Mouse (Mus musculus): Measurements from ENCODE around the gene Pitpnc1.

Pitpnc1 gene

GRCm38 (mm10) chr11:107215111-107215510 lies 255.4 kb downstream of the Pitpnc1 start:
- no peak for DNase-seq

- peak in 1 of 2 experiments; percentile 10 for DNase-seq
These were observed 256.8 kb downstream of the Pitpnc1 start for GRCm38 (mm10) chr11:107213745-107214144.

- DNase-seq, result no peak
These were observed 260.7 kb downstream of the Pitpnc1 start for GRCm38 (mm10) chr11:107209818-107210217.

- no peak for DNase-seq
These were observed 268.7 kb downstream of the Pitpnc1 start for GRCm38 (mm10) chr11:107201773-107202172.

- no peak for DNase-seq
These were observed 271.2 kb downstream of the Pitpnc1 start for GRCm38 (mm10) chr11:107199281-107199680.

- no peak for DNase-seq
These were observed 275.2 kb downstream of the Pitpnc1 start for GRCm38 (mm10) chr11:107195334-107195733.

- DNase-seq, result peak; percentile 11 to 13
These were observed 280.1 kb downstream of the Pitpnc1 start for GRCm38 (mm10) chr11:107190376-107190775.

GRCm38 (mm10) chr11:107188565-107189552 lies 281.6 kb downstream of the Pitpnc1 start, which contains the start of gene Nol11:
Gene Nol11 (minus strand): TSS chr11:107189381.
- peak; percentile 98 to 99 for DNase-seq

- no peak for DNase-seq
These were observed 286.7 kb downstream of the Pitpnc1 start for GRCm38 (mm10) chr11:107183777-107184176.

GRCm38 (mm10) chr11:107161215-107161614 lies 309.3 kb downstream of the Pitpnc1 start:
- DNase-seq, result no peak

GRCm38 (mm10) chr11:107159034-107159433 lies 311.5 kb downstream of the Pitpnc1 start:
- DNase-seq, result no peak

All from cerebellum, adult 18-20 months (tissue).